Mouse (Mus musculus): ENCODE data around the gene Omg. TPM values are rescaled to one million over a fixed set of nuclear protein-coding genes. Genes with fewer than 3 reads are reported as not detected.
A peak's percentile ranks its signal among the peaks of the same experiment; 100 is the strongest.

The Omg gene
- total RNA-seq (2017) = 0.64 TPM in 1 of 2 replicates, not detected in the other

- ATAC-seq (replicated peaks; ENCODE audit: low read depth, poor library complexity, severe bottlenecking) = no peak
These were observed at the start of gene Omg for GRCm38 (mm10) chr11:79503845-79504244. TSS of gene Omg (minus strand) at chr11:79504084.

GRCm38 (mm10) chr11:79552622-79553021 is 48.7 kb upstream of the Omg start:
- no peak for ATAC-seq (replicated peaks; ENCODE audit: low read depth, poor library complexity, severe bottlenecking)

GRCm38 (mm10) chr11:79536293-79536692 is 32.4 kb upstream of the Omg start:
- ATAC-seq (replicated peaks; ENCODE audit: low read depth, poor library complexity, severe bottlenecking) = no peak

DNA sequence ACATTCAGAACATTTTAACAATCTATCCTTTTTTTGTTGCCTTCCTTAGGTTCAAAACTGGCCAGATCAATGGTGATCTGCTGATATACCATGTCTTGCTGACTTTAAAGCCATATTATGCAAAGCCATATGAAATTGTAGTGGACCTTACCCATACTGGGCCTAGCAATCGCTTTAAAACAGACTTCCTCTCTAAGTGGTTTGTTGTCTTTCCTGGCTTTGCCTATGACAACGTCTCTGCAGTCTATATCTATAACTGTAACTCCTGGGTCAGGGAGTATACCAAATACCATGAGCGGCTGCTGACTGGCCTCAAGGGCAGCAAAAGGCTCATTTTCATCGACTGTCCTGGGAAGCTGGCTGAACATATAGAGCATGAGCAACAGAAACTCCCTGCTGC is 31.7 kb upstream of the Omg start:
- peak; percentile 72 for ATAC-seq (replicated peaks; ENCODE audit: low read depth, poor library complexity, severe bottlenecking)

GRCm38 (mm10) chr11:79533950-79534690 is 30.2 kb upstream of the Omg start:
- ATAC-seq (replicated peaks; ENCODE audit: low read depth, poor library complexity, severe bottlenecking) = no peak

DNA sequence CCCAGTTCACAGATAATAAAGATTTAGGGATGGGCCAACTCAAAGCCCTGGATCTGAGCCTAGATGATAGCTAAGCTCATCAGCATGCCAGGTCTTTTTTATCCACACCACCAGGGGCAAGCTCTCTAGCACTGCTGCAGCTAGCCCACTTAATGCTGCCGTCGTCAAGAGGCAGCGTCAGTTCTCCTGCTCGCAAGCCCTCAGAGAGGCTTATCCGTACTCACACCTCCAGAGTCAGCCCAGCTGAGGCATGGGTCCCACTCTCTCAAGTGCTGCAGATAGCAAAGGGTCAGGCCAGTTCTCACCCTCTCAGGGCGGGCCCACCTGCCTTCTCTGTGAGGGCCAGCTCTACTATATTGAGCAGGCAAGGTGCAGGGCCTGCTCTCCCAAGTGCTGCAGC is 29.4 kb upstream of the Omg start:
- no peak for ATAC-seq (replicated peaks; ENCODE audit: low read depth, poor library complexity, severe bottlenecking)

- ATAC-seq (replicated peaks; ENCODE audit: low read depth, poor library complexity, severe bottlenecking) = no peak
These were observed 27.6 kb upstream of the Omg start for GRCm38 (mm10) chr11:79531485-79531884.

DNA sequence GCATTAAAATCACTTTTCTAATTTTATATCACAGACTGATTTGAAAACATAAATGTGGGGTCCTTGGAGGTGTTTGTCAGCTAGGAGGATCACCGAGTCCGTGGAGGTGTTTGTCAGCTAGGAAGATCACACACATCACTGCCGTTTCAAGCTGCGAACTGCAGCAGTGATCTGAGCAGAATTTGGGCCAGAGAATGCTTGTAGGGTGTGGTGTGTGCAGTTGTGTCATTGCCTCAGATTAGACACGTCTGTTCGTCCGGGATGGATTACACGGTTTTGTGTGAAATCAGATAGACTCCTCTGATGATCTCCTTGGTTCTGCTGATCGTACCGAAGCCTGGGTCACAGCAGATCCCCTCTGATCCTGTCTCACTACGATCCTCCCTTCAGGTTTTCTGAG is 26.9 kb upstream of the Omg start:
- no peak for ATAC-seq (replicated peaks; ENCODE audit: low read depth, poor library complexity, severe bottlenecking)

DNA sequence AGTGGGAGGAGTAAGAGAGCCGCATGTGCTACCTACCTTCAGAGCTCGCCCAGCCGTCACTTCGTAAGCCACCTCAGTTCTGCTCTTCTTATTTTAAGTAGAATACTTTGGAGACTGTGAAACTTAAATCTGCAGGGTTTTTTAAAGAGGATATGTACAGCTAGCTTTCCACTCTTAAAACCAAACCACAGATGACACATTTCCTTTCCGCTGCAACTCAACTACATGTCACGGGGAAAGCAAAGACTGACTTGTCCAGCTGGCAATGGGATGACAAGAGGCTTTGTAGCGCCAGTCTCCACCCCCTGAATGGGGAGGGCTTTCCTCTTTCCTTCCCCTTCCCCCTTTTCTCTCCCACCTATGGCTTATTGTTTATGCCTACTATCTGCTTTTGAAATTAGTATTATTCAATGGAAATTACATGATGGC is 26.5 kb upstream of the Omg start, which contains the start of the genes Evi2 and Evi2a:
Evi2 (minus strand) TSS at position 257 of the 429 bp plus-strand sequence.
Evi2a (minus strand) TSS at position 277 of the 429 bp plus-strand sequence.
- peak; percentile 68 for ATAC-seq (replicated peaks; ENCODE audit: low read depth, poor library complexity, severe bottlenecking)

GRCm38 (mm10) chr11:79529736-79530135 is 25.9 kb upstream of the Omg start:
- ATAC-seq (replicated peaks; ENCODE audit: low read depth, poor library complexity, severe bottlenecking) = no peak

- no peak for ATAC-seq (replicated peaks; ENCODE audit: low read depth, poor library complexity, severe bottlenecking)
These were observed 25.3 kb upstream of the Omg start for GRCm38 (mm10) chr11:79529226-79529625.

GRCm38 (mm10) chr11:79528601-79529000 is 24.7 kb upstream of the Omg start:
- ATAC-seq (replicated peaks; ENCODE audit: low read depth, poor library complexity, severe bottlenecking) = no peak

DNA sequence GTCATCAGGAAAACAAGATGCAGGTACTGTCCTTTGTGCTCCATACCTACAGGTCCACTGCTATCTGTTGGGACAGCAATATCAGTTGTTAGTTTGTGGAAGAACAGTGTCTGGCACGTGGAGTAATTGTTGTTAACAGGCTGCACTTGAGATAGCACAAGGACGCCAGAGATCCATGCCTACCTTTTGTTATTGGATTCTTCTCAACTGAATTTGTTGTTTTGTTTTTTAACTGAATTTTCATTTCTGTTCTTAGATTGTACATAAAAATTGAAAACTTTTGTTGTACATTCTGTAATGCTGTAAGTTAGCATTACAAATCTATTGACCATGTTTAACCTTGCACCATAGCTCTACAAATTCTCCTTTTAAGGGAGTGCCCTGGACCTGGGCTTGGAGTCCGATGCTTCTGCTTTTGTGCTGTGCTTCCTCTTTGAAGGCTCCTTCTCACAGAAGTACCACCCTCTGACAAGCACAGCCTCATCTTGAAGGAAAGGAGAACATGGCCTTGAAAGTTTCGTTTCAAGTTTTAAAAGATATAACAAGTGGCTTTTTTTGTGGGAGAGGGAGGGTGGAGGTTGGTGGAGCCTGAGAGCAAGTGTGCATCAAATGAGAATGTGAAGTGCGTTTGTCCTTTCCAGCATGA is 24.0 kb upstream of the Omg start:
- ATAC-seq (replicated peaks; ENCODE audit: low read depth, poor library complexity, severe bottlenecking) = peak; percentile 61

DNA sequence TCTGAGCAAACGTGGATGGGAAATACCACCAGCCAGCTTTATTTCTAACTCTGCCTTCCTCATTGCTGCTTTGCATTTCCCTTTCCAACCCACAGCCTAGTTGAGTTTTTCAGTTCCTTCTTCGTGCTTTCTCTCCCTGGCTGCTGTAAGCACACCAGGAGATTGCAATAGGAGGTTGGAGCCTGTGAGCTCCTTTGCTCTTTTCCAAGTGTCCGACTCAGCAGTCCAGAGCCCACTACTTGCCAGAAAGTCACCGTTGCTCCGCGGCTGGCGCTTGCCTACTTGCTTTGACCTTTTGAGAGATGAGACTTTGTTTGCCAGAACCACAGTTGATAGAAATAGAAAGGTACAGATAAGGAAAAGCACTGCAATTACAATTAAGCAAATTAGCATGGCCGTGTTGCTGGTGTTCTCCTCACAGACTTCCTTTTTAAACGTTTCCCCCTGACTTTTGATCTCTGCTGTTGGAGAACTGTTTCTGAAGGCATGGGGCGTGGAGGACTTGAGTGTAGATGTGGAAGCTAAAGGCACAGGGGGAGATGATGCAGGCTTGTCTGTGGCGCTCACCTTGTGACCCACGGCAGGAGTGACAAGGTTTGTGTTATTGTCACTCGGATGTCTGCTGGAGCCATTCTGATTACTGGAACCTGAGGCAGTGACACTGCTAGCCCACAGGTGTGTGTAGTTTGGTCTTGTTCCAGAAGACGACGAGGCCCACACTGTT is 23.3 kb upstream of the Omg start:
- 0 out of 2 replicates have a peak, but pooled peaks have one; percentile 1 for ATAC-seq (replicated peaks; ENCODE audit: low read depth, poor library complexity, severe bottlenecking)

- no peak for ATAC-seq (replicated peaks; ENCODE audit: low read depth, poor library complexity, severe bottlenecking)
These were observed 22.7 kb upstream of the Omg start for GRCm38 (mm10) chr11:79526549-79526948.

DNA sequence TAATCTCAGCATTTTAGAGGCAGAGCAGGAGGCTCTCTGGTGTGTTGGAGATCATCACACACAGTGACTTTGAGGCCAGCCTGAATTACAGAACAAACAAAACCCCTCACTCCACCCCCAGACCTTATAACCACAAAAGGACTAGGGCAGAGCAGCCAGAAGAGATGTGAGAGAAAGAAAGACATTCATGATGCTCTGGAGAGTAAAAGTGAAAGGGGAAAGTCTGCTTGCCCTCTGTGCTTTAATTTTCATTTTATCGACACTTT is 20.4 kb upstream of the Omg start:
- no peak for ATAC-seq (replicated peaks; ENCODE audit: low read depth, poor library complexity, severe bottlenecking)

GRCm38 (mm10) chr11:79523560-79524309 is 19.9 kb upstream of the Omg start, which contains the start of gene Evi2b:
TSS of gene Evi2b (minus strand) at chr11:79523762.
- ATAC-seq (replicated peaks; ENCODE audit: low read depth, poor library complexity, severe bottlenecking) = peak; percentile 55

DNA sequence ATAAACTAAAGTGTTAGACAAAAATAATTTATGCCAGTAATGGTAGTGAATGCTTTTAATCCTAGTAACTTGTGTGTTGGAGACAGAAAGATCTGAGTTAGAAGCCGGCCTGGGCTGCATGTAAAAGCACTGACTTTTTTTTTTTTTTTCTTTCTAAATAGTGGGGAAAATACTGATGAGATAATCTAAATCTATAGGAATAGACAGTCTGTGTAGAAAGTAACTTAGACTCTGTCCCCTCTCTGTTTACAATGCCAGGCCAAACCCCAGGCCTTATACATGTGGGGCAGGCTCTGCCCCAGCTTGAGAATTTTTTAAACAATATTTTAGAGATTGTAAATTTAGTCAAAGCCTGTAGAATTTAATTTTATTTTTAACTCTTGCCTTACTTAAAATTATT is 19.1 kb upstream of the Omg start:
- ATAC-seq (replicated peaks; ENCODE audit: low read depth, poor library complexity, severe bottlenecking) = no peak

DNA sequence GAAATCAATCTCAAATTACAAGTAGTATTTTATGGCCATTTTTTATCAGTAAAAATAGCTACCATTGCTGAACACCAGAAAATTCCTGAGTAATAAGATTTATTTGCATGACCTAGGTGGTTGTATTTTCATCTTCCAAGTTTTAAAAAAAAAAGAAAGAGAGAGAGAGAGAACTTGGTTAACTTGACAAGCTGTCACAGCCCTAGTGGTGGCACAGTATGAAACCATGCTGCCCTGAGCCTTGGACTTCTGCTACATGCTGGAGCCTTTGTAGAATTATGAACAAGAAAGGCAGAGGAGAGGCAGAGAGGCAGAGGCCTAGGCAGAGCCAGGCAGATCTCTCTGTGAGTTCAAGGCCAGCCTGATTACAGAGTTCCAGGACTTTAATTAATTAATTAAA is 18.0 kb upstream of the Omg start:
- 0 out of 2 replicates have a peak, but pooled peaks have one; percentile 30 for ATAC-seq (replicated peaks; ENCODE audit: low read depth, poor library complexity, severe bottlenecking)

DNA sequence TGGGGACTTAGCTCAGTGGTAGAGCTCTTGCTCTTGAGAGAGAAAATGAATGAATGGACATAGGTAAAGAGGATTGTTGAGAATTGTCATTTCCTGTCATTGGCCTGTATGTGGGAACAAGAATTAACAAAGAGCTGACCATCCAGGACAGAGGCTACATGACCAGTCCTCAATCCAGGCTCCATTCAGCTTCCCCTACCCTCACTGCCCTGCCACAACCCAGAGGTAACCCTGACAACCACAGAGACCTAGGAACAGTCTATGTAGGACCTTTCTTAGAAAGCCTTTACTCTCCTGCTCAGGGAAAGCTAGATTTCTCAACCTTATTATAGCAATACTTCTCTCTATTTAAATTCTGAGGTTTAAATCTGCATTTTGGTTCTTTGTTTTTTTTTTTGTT is 16.9 kb upstream of the Omg start:
- no peak for ATAC-seq (replicated peaks; ENCODE audit: low read depth, poor library complexity, severe bottlenecking)

All from common myeloid progenitor, adult 5-6 weeks (primary cell).